Mouse (Mus musculus) ES-E14 (cell line): ENCODE data around the gene Pla2g4a. TPM values are rescaled to one million over a fixed set of nuclear protein-coding genes. Genes with fewer than 3 reads are reported as not detected.

Source experiments
- DNase-seq: peaks from one replicate; pipeline ENCODE4 v3.0.0-alpha.2; 2013; ENCODE audit warnings: low read depth, low spot score
- H3K27ac ChIP-seq: 2 replicates; pipeline ENCODE4 v1.5.1; 2012; ENCODE audit warnings: low read depth, mild to moderate bottlenecking, low read length, moderate library complexity, mixed read lengths; ENCODE audit not compliant: poor library complexity, insufficient read depth, severe bottlenecking
- H3K36me3 ChIP-seq: 2 replicates; pipeline ENCODE4 v1.6.1; 2012; ENCODE audit warnings: mild to moderate bottlenecking, low read length, moderate library complexity, mixed read lengths; ENCODE audit not compliant: control insufficient read depth, poor library complexity, insufficient read depth, severe bottlenecking
- H3K4me1 ChIP-seq, 2 experiments: fragments of 150-350 bp in 1 of 2; sonication (generic) in 1 of 2; 2 replicates each; pipeline ENCODE4 v1.6.1; 2012; ENCODE audit warnings: low read length in 2 of 2, mild to moderate bottlenecking in 1 of 2, mixed read lengths in 1 of 2; ENCODE audit not compliant: control insufficient read depth in 2 of 2, insufficient read depth in 2 of 2, poor library complexity in 1 of 2
- H3K4me3 ChIP-seq, 2 experiments: fragments of 150-350 bp in 1 of 2; sonication (generic) in 1 of 2; 2 replicates each; pipeline ENCODE4 v1.5.1; 2012; ENCODE audit warnings: low read length in 2 of 2, low read depth in 1 of 2, mild to moderate bottlenecking in 1 of 2, mixed read lengths in 1 of 2; ENCODE audit not compliant: insufficient read depth in 1 of 2, poor library complexity in 1 of 2, severe bottlenecking in 1 of 2
- H3K9ac ChIP-seq: 2 replicates; pipeline ENCODE4 v1.6.1; 2012; ENCODE audit warnings: low read depth, mild to moderate bottlenecking, low read length, mixed read lengths; ENCODE audit not compliant: poor library complexity, insufficient read depth, severe bottlenecking
- H3K9me3 ChIP-seq: fragments of 150-350 bp; sonication (generic); 2 replicates; pipeline ENCODE4 v1.6.1; 2012; ENCODE audit warnings: low read depth, mild to moderate bottlenecking, low read length; ENCODE audit not compliant: control insufficient read depth, insufficient read depth
- CHD2 ChIP-seq: IDR thresholded peaks from 2 replicates; pipeline ENCODE4 v1.6.1; 2014; ENCODE audit warnings: mild to moderate bottlenecking, low read depth, low read length, inconsistent platforms
- HCFC1 ChIP-seq: IDR thresholded peaks from 2 replicates; pipeline ENCODE4 v1.6.1; 2012; ENCODE audit warnings: low read length, inconsistent platforms, borderline replicate concordance; ENCODE audit not compliant: insufficient read depth
- MAFK ChIP-seq: IDR thresholded peaks from 2 replicates; pipeline ENCODE4 v1.6.1; 2014; ENCODE audit warnings: mild to moderate bottlenecking, low read depth, low read length, inconsistent platforms; ENCODE audit not compliant: insufficient read depth
- ZC3H11A ChIP-seq: IDR thresholded peaks from 2 replicates; pipeline ENCODE4 v1.6.1; 2012; ENCODE audit warnings: low read depth, mild to moderate bottlenecking, inconsistent platforms, low read length, borderline replicate concordance
- ZNF384 ChIP-seq: IDR thresholded peaks from 2 replicates; pipeline ENCODE4 v1.6.1; 2012; ENCODE audit warnings: low read depth, low read length, inconsistent platforms
- in situ Hi-C, 2 experiments: fragments of 600-800 bp; cut with MboI; formaldehyde crosslinking; loops; one replicate each; pipeline ENCODE4 v1.15.1; 2025; ENCODE audit warnings: low sequenced_read_pairs in 2 of 2, inconsistent platforms in 1 of 2; ENCODE audit not compliant: unreplicated experiment in 2 of 2
- total RNA-seq: library from RNA; depleted of rRNA; stranded (reverse); fragments of 300-350 nt; gene quantifications from 2 replicates; pipeline ENCODE4 v1.2.3, GENCODE M21; 2012

Gene Pla2g4a
- total RNA-seq, 1 experiment: 3.0 TPM

- no peak overlapping the region for H3K27ac ChIP-seq
- no peaks in the 10 kb centered on the region for H3K4me1 ChIP-seq
- no peaks in the 10 kb centered on the region for H3K9me3 ChIP-seq
- no peak overlapping the region for H3K4me3 ChIP-seq
- no peak overlapping the region for H3K9ac ChIP-seq
- DNase-seq: no peak
- H3K36me3 ChIP-seq: no peaks in the 10 kb centered on the region
- in situ Hi-C loops: no loop called here
- no peak for TF ChIP-seq MAFK
- TF ChIP-seq HCFC1: no peak
- no peak for TF ChIP-seq CHD2
Measured at GRCm38 (mm10) chr1:149898001-149898625, 63.0 kb downstream of the Pla2g4a start.

- no peaks in the 10 kb centered on the region for H3K4me1 ChIP-seq
- H3K4me3 ChIP-seq: no peak overlapping the region
- H3K9ac ChIP-seq: no peak overlapping the region
- no peaks in the 10 kb centered on the region for H3K9me3 ChIP-seq
- no peak overlapping the region for H3K27ac ChIP-seq
- in situ Hi-C loops: no loop called here
- DNase-seq: no peak
- H3K36me3 ChIP-seq: no peaks in the 10 kb centered on the region
- TF ChIP-seq MAFK (no peak), ZC3H11A (no peak), HCFC1 (no peak), CHD2 (no peak), ZNF384 (no peak)
Measured at GRCm38 (mm10) chr1:149896590-149896989, 64.5 kb downstream of the Pla2g4a start.

- no peak overlapping the region for H3K27ac ChIP-seq
- in situ Hi-C loops: no loop called here
- H3K36me3 ChIP-seq: no peaks in the 10 kb centered on the region
- no peaks in the 10 kb centered on the region for H3K9me3 ChIP-seq
- no peak for DNase-seq
- H3K4me1 ChIP-seq: no peaks in the 10 kb centered on the region
- TF ChIP-seq ZNF384 (no peak), HCFC1 (no peak), ZC3H11A (no peak), MAFK (no peak), CHD2 (no peak)
- no peak overlapping the region for H3K9ac ChIP-seq
- H3K4me3 ChIP-seq: no peak overlapping the region
Measured at GRCm38 (mm10) chr1:149894940-149895339, 66.2 kb downstream of the Pla2g4a start.

GRCm38 (mm10) chr1:149893903-149894302 lies 67.2 kb downstream of the Pla2g4a start:
- H3K4me3 ChIP-seq: no peak overlapping the region
- TF ChIP-seq HCFC1 (no peak), ZC3H11A (no peak), MAFK (no peak), ZNF384 (no peak), CHD2 (no peak)
- in situ Hi-C loops: no loop called here
- no peaks in the 10 kb centered on the region for H3K36me3 ChIP-seq
- DNase-seq: no peak
- no peak overlapping the region for H3K9ac ChIP-seq
- no peak overlapping the region for H3K27ac ChIP-seq
- H3K9me3 ChIP-seq: no peaks in the 10 kb centered on the region
- H3K4me1 ChIP-seq: no peaks in the 10 kb centered on the region

GRCm38 (mm10) chr1:149891057-149891456 lies 70.0 kb downstream of the Pla2g4a start:
- no peak overlapping the region for H3K27ac ChIP-seq
- no peak for DNase-seq
- H3K4me3 ChIP-seq: no peak overlapping the region
- H3K9ac ChIP-seq: no peak overlapping the region
- H3K4me1 ChIP-seq: no peaks in the 10 kb centered on the region
- H3K9me3 ChIP-seq: no peaks in the 10 kb centered on the region
- TF ChIP-seq MAFK: no peak
- no peak for TF ChIP-seq HCFC1
- no peak for TF ChIP-seq ZC3H11A
- no peak for TF ChIP-seq CHD2
- TF ChIP-seq ZNF384: no peak
- in situ Hi-C loops: no loop called here
- no peaks in the 10 kb centered on the region for H3K36me3 ChIP-seq
